35 mouse cellular contexts compared by ENCODE assay signal in the genomic region with DNA sequence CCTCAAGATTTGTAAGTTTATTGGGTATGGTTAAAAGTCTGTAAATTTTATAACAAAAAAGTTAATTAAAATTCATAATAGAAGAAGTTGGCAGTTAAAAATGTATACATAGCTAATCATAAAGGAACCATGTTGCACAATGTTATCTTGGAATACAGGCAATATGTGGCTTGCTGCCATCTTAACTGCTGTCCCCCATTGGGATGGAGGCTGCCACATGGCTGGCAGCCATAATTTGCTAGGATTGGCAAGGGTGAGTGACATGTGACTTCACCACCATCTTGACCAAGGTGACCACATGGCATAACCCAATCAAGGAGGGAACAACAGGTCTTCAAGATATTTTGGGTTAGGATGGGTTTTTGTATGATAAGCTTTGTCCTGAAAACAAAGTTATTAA. TPM values are rescaled to one million over a fixed set of nuclear protein-coding genes. Genes with fewer than 3 reads are reported as not detected.
DNase-seq lines count a peak whose midpoint lies in the region; ATAC-seq and TF ChIP-seq lines count a peak whose summit lies in the region.
"Had no signal": no experiment of that assay in that cellular context is flagged by ENCODE, and none has a peak within 500 bp of the region (broad histone marks: within the 10 kb centered on the region; RNA-seq: fewer than 3 reads in every experiment).

No protein-coding gene starts in this region.

- H3K9me3 ChIP-seq in hindbrain, postnatal 0 days (ENCODE audit: low read length) = no peaks in the 10 kb centered on the region
- no peaks in the 10 kb centered on the region for H3K9me3 ChIP-seq in hindbrain, embryonic 10.5 days
- H3K9me3 ChIP-seq: embryonic facial prominence, embryonic 12.5 days; hindbrain, embryonic 12.5 days; limb, embryonic 12.5 days; liver, embryonic 15.5 days had no signal

- H3K27ac ChIP-seq in hindbrain, postnatal 0 days = no peak overlapping the region
- H3K27ac ChIP-seq in hindbrain, embryonic 10.5 days = no peak overlapping the region
- H3K27ac ChIP-seq: embryonic facial prominence, embryonic 12.5 days; hindbrain, embryonic 12.5 days; limb, embryonic 12.5 days; liver, embryonic 15.5 days had no signal

- H3K27me3 ChIP-seq in hindbrain, postnatal 0 days (ENCODE audit: insufficient read depth, low read length) = no peaks in the 10 kb centered on the region
- H3K27me3 ChIP-seq in hindbrain, embryonic 10.5 days (ENCODE audit: insufficient read depth, poor library complexity, severe bottlenecking) = no peaks in the 10 kb centered on the region
- H3K27me3 ChIP-seq: CH12.LX; embryonic facial prominence, embryonic 12.5 days; hindbrain, embryonic 12.5 days; limb, embryonic 12.5 days; liver, embryonic 15.5 days had no signal

- no peak for TF ChIP-seq CTCF in hindbrain, postnatal 0 days (IDR thresholded peaks at IDR 0.05; ENCODE audit: low read depth)

- no peak overlapping the region for H3K4me3 ChIP-seq in hindbrain, postnatal 0 days (ENCODE audit: low read length)
- H3K4me3 ChIP-seq in hindbrain, embryonic 10.5 days = no peak overlapping the region
- H3K4me3 ChIP-seq: embryonic facial prominence, embryonic 12.5 days; hindbrain, embryonic 12.5 days; limb, embryonic 12.5 days; liver, embryonic 15.5 days had no signal

- ATAC-seq in hindbrain, postnatal 0 days = no peak
- ATAC-seq: forebrain, embryonic 16.5 days; midbrain, embryonic 16.5 days; Patski had no signal

- no peaks in the 10 kb centered on the region for H3K36me3 ChIP-seq in hindbrain, postnatal 0 days (ENCODE audit: insufficient read depth, low read length)
- H3K36me3 ChIP-seq in hindbrain, embryonic 10.5 days = no peaks in the 10 kb centered on the region
- H3K36me3 ChIP-seq: embryonic facial prominence, embryonic 12.5 days; hindbrain, embryonic 12.5 days; limb, embryonic 12.5 days; liver, embryonic 15.5 days had no signal

- H3K4me2 ChIP-seq in hindbrain, postnatal 0 days (ENCODE audit: low read depth, low read length) = no peak overlapping the region
- H3K4me2 ChIP-seq: embryonic facial prominence, embryonic 12.5 days; hindbrain, embryonic 12.5 days; limb, embryonic 12.5 days; liver, embryonic 15.5 days; lung, embryonic 14.5 days; midbrain, embryonic 11.5 days had no signal

- DNase-seq in hindbrain, postnatal 0 days (ENCODE audit: low spot score) = peak; percentile 41
- DNase-seq in hindbrain, embryonic 10.5 days (ENCODE audit: low spot score) = no peak
- peak; percentile 21 for DNase-seq in adipocyte (ENCODE audit: low spot score)
- DNase-seq in cerebellum, adult 8-10 months = peak; percentile 36
- DNase-seq in cerebellum, postnatal 25 days = peak; percentile 76 to 83
- no peak for DNase-seq in T-cell, adult 2 months (ENCODE audit: low spot score)
- DNase-seq in B cell, adult 2 months = no peak
- no peak for DNase-seq in frontal cortex, postnatal 25 days (ENCODE audit: low spot score in 2 of 2)
- DNase-seq: adrenal gland, postnatal 36 days; heart, postnatal 14 days; kidney, adult 11 months; kidney, postnatal 14 days; layer of hippocampus, adult 9-11 months; lung, embryonic 14.5 days; lung, postnatal 14 days; right cerebral cortex, postnatal 25 days; thymus, adult 2 months had no signal

- H3K9ac ChIP-seq in hindbrain, postnatal 0 days (replicated peaks; ENCODE audit: low read length) = no peak overlapping the region
- H3K9ac ChIP-seq: embryonic facial prominence, embryonic 12.5 days; hindbrain, embryonic 12.5 days; limb, embryonic 12.5 days; liver, embryonic 15.5 days; lung, embryonic 14.5 days had no signal

- H3K4me1 ChIP-seq in hindbrain, postnatal 0 days (ENCODE audit: insufficient read depth, low read length) = no peaks in the 10 kb centered on the region
- H3K4me1 ChIP-seq in hindbrain, embryonic 10.5 days (replicated peaks) = no peaks in the 10 kb centered on the region
- H3K4me1 ChIP-seq: embryonic facial prominence, embryonic 12.5 days; hindbrain, embryonic 12.5 days; limb, embryonic 12.5 days; liver, embryonic 15.5 days had no signal

RNA-seq across cellular contexts. Expression of gene Cd3d, which starts 10.7 kb away (rescaled TPM):
- total RNA-seq in hindbrain, postnatal 0 days (2014; rRNA removed) = not detected in 2 replicates
- polyA plus RNA-seq in hindbrain, postnatal 0 days (2015; fragmentation: Nextera tagmentation; extraction: Ambion mirVana) = 0.09 TPM in 1 of 2 replicates, not detected in the other
- not detected in 2 replicates for polyA plus RNA-seq in hindbrain, embryonic 10.5 days (2016; fragmentation: Nextera tagmentation; extraction: Ambion mirVana)
- total RNA-seq: ES-E14; gastrocnemius, adult 8-10 months; heart, adult 8-10 months; left cerebral cortex, adult 18-20 months; left cerebral cortex, postnatal 14 days had no signal
- polyA plus RNA-seq: embryonic facial prominence, embryonic 12.5 days; forebrain, embryonic 16.5 days; heart, embryonic 14.5 days; hindbrain, embryonic 12.5 days; kidney, embryonic 14.5 days; limb, embryonic 12.5 days; lung, embryonic 14.5 days; midbrain, embryonic 11.5 days; midbrain, embryonic 16.5 days; neural tube, embryonic 11.5 days; Patski had no signal

RNA-seq across cellular contexts. Expression of gene Cd3g, which starts 12.0 kb away (rescaled TPM):
- not detected in 2 replicates for total RNA-seq in hindbrain, postnatal 0 days (2014; rRNA removed)
- polyA plus RNA-seq in hindbrain, postnatal 0 days (2015; fragmentation: Nextera tagmentation; extraction: Ambion mirVana) = not detected in 2 replicates
- 0.31 TPM in 1 of 2 replicates, not detected in the other for polyA plus RNA-seq in hindbrain, embryonic 10.5 days (2016; fragmentation: Nextera tagmentation; extraction: Ambion mirVana)
- total RNA-seq: gastrocnemius, adult 8-10 months; left cerebral cortex, adult 18-20 months; left cerebral cortex, postnatal 14 days had no signal
- polyA plus RNA-seq: embryonic facial prominence, embryonic 12.5 days; forebrain, embryonic 16.5 days; hindbrain, embryonic 12.5 days; kidney, embryonic 14.5 days; midbrain, embryonic 11.5 days; midbrain, embryonic 16.5 days; neural tube, embryonic 11.5 days; Patski had no signal

RNA-seq across cellular contexts. Expression of gene Cd3e, which starts 17.2 kb away (rescaled TPM):
- total RNA-seq in hindbrain, postnatal 0 days (2014; rRNA removed) = not detected in 2 replicates
- polyA plus RNA-seq in hindbrain, postnatal 0 days (2015; fragmentation: Nextera tagmentation; extraction: Ambion mirVana) = 0.16 and 0.20 TPM in 2 replicates
- polyA plus RNA-seq in hindbrain, embryonic 10.5 days (2016; fragmentation: Nextera tagmentation; extraction: Ambion mirVana) = not detected in 2 replicates
- total RNA-seq: CH12.LX; gastrocnemius, adult 8-10 months; left cerebral cortex, adult 18-20 months; left cerebral cortex, postnatal 14 days; megakaryocyte progenitor cell, adult 5-6 weeks had no signal
- polyA plus RNA-seq: embryonic facial prominence, embryonic 12.5 days; forebrain, embryonic 16.5 days; heart, embryonic 14.5 days; hindbrain, embryonic 12.5 days; kidney, embryonic 14.5 days; liver, embryonic 15.5 days; lung, embryonic 14.5 days; midbrain, embryonic 11.5 days; midbrain, embryonic 16.5 days; neural tube, embryonic 11.5 days; Patski had no signal

RNA-seq across cellular contexts. Expression of gene Ube4a, which starts 26.9 kb away (rescaled TPM):
- total RNA-seq in hindbrain, postnatal 0 days (2014; rRNA removed) = 42.9 and 44.5 TPM in 2 replicates
- 23.8 and 24.8 TPM in 2 replicates for polyA plus RNA-seq in hindbrain, postnatal 0 days (2015; fragmentation: Nextera tagmentation; extraction: Ambion mirVana)
- 22.7 and 25.0 TPM in 2 replicates for polyA plus RNA-seq in hindbrain, embryonic 10.5 days (2016; fragmentation: Nextera tagmentation; extraction: Ambion mirVana)

RNA-seq across cellular contexts. Expression of gene Mpzl2, which starts 47.3 kb away (rescaled TPM):
- total RNA-seq in hindbrain, postnatal 0 days (2014; rRNA removed) = 2.0 and 4.1 TPM in 2 replicates
- 3.0 and 4.1 TPM in 2 replicates for polyA plus RNA-seq in hindbrain, postnatal 0 days (2015; fragmentation: Nextera tagmentation; extraction: Ambion mirVana)
- polyA plus RNA-seq in hindbrain, embryonic 10.5 days (2016; fragmentation: Nextera tagmentation; extraction: Ambion mirVana) = 2.8 and 4.3 TPM in 2 replicates
- total RNA-seq: megakaryocyte progenitor cell, adult 5-6 weeks had no signal
- polyA plus RNA-seq: Patski had no signal

Comparison
In these comparisons a context has a peak if more than half of its experiments do, and no peak if none do; other contexts are left out.
1. DNase-seq: peak in hindbrain, postnatal 0 days (single experiment), adipocyte (single experiment), cerebellum, adult 8-10 months (single experiment) and cerebellum, postnatal 25 days (2 of 2); none in hindbrain, embryonic 10.5 days (single experiment), T-cell, adult 2 months (single experiment), B cell, adult 2 months (0 of 2) and frontal cortex, postnatal 25 days (0 of 2).